In genomic region chr10:105509896-105510272, GRCm38 (mm10) we compare ENCODE assay signal across 12 mouse cellular contexts.
A peak's percentile ranks its signal among the peaks of the same experiment; 100 is the strongest.
DNase-seq lines count a peak whose midpoint lies in the region; ATAC-seq lines count a peak whose summit lies in the region.
"Had no signal": no experiment of that assay in that cellular context is flagged by ENCODE, and none has a peak within 500 bp of the region (broad histone marks: within the 10 kb centered on the region; RNA-seq: fewer than 3 reads in every experiment).

No protein-coding gene starts in this region.

- H3K27me3 ChIP-seq in kidney, embryonic 14.5 days (ENCODE audit: control insufficient read depth, insufficient read depth, low read length) = no peaks in the 10 kb centered on the region
- no peaks in the 10 kb centered on the region for H3K27me3 ChIP-seq in embryonic facial prominence, embryonic 14.5 days (replicated peaks; ENCODE audit: control insufficient read depth, insufficient read depth, low read length)
- no peaks in the 10 kb centered on the region for H3K27me3 ChIP-seq in hindbrain, embryonic 11.5 days (ENCODE audit: control insufficient read depth, insufficient read depth, low read length)
- H3K27me3 ChIP-seq in midbrain, embryonic 13.5 days = no peaks in the 10 kb centered on the region

- peak; percentile 33; the same call in 1 of the 2 replicates for ATAC-seq in kidney, embryonic 14.5 days (ENCODE audit: low FRiP score, low TSS enrichment)
- ATAC-seq in embryonic facial prominence, embryonic 14.5 days (ENCODE audit: low read depth) = peak; percentile 85
- peak; percentile 65 for ATAC-seq in hindbrain, embryonic 11.5 days (ENCODE audit: low FRiP score)
- peak; percentile 53 for ATAC-seq in midbrain, embryonic 13.5 days
- no peak for ATAC-seq in frontal cortex, adult (ENCODE audit: low TSS enrichment)
- no peak for ATAC-seq in megakaryocyte, adult 5-6 weeks (ENCODE audit: poor library complexity, severe bottlenecking)

- peaks cover 8% of the 10 kb centered on the region; the same call in 1 of the 2 replicates for H3K4me1 ChIP-seq in kidney, embryonic 14.5 days (ENCODE audit: control insufficient read depth, insufficient read depth, low read length)
- H3K4me1 ChIP-seq in embryonic facial prominence, embryonic 14.5 days (ENCODE audit: control insufficient read depth, insufficient read depth, low read length) = peaks cover 14% of the 10 kb centered on the region
- 0 out of 2 replicates have a peak, but pooled peaks cover 7% of the 10 kb centered on the region for H3K4me1 ChIP-seq in hindbrain, embryonic 11.5 days (replicated peaks; ENCODE audit: control insufficient read depth, insufficient read depth, low read length)
- H3K4me1 ChIP-seq in midbrain, embryonic 13.5 days (replicated peaks) = peaks cover 28% of the 10 kb centered on the region

- no peak for DNase-seq in kidney, adult 9 months
- peak; percentile 58 for DNase-seq in embryonic facial prominence, embryonic 14.5 days (ENCODE audit: low spot score)
- DNase-seq in hindbrain, embryonic 11.5 days (ENCODE audit: low spot score) = no peak
- no peak for DNase-seq in layer of hippocampus, postnatal 36 days
- DNase-seq: adrenal gland, postnatal 14 days; right cerebral cortex, postnatal 4 days; thymus, postnatal 25 days had no signal

- no peaks in the 10 kb centered on the region for H3K9me3 ChIP-seq in kidney, embryonic 14.5 days (ENCODE audit: control insufficient read depth, low read length)
- no peaks in the 10 kb centered on the region for H3K9me3 ChIP-seq in embryonic facial prominence, embryonic 14.5 days (ENCODE audit: control insufficient read depth, low read length)
- H3K9me3 ChIP-seq in hindbrain, embryonic 11.5 days (ENCODE audit: control insufficient read depth, low read length) = no peaks in the 10 kb centered on the region
- no peaks in the 10 kb centered on the region for H3K9me3 ChIP-seq in midbrain, embryonic 13.5 days

- H3K36me3 ChIP-seq in kidney, embryonic 14.5 days (ENCODE audit: control insufficient read depth, insufficient read depth, low read length) = peaks cover 3% of the 10 kb centered on the region; the same call in 1 of the 2 replicates
- H3K36me3 ChIP-seq in embryonic facial prominence, embryonic 14.5 days (ENCODE audit: control insufficient read depth, insufficient read depth, low read length) = peaks cover 12% of the 10 kb centered on the region; the same call in 1 of the 2 replicates
- H3K36me3 ChIP-seq in hindbrain, embryonic 11.5 days (ENCODE audit: control insufficient read depth, insufficient read depth, low read length) = no peaks in the 10 kb centered on the region
- H3K36me3 ChIP-seq in midbrain, embryonic 13.5 days = peaks cover 13% of the 10 kb centered on the region

- no peak overlapping the region for H3K27ac ChIP-seq in kidney, embryonic 14.5 days (ENCODE audit: low read depth, low read length)
- no peak overlapping the region for H3K27ac ChIP-seq in embryonic facial prominence, embryonic 14.5 days (replicated peaks; ENCODE audit: low read depth, low read length)
- no peak overlapping the region for H3K27ac ChIP-seq in hindbrain, embryonic 11.5 days (ENCODE audit: low read depth, low read length)
- 0 out of 2 replicates have a peak overlapping the region, but pooled peaks have one; percentile 0 for H3K27ac ChIP-seq in midbrain, embryonic 13.5 days
- H3K27ac ChIP-seq: left cerebral cortex, adult 2 months had no signal

- H3K4me3 ChIP-seq in kidney, embryonic 14.5 days (ENCODE audit: low read length) = no peak overlapping the region
- no peak overlapping the region for H3K4me3 ChIP-seq in embryonic facial prominence, embryonic 14.5 days (ENCODE audit: low read depth, low read length)
- H3K4me3 ChIP-seq in hindbrain, embryonic 11.5 days (ENCODE audit: low read depth, low read length) = no peak overlapping the region
- peak overlapping the region; percentile 11; the same call in 1 of the 2 replicates for H3K4me3 ChIP-seq in midbrain, embryonic 13.5 days (replicated peaks)
- H3K4me3 ChIP-seq: left cerebral cortex, adult 2 months had no signal

- H3K9ac ChIP-seq in kidney, embryonic 14.5 days (ENCODE audit: low read depth, low read length) = no peak overlapping the region
- no peak overlapping the region for H3K9ac ChIP-seq in embryonic facial prominence, embryonic 14.5 days (ENCODE audit: low read depth, low read length)
- H3K9ac ChIP-seq in hindbrain, embryonic 11.5 days (ENCODE audit: low read depth, low read length) = no peak overlapping the region
- H3K9ac ChIP-seq in midbrain, embryonic 13.5 days (replicated peaks) = no peak overlapping the region; the same call in 1 of the 2 replicates

- H3K4me2 ChIP-seq in kidney, embryonic 14.5 days (replicated peaks; ENCODE audit: low read depth, low read length) = peak overlapping the region; percentile 10; the same call in 1 of the 2 replicates
- H3K4me2 ChIP-seq in embryonic facial prominence, embryonic 14.5 days (ENCODE audit: low read depth, low read length) = peak overlapping the region; percentile 33
- H3K4me2 ChIP-seq in hindbrain, embryonic 11.5 days (replicated peaks; ENCODE audit: low read depth, low read length) = 0 out of 2 replicates have a peak overlapping the region, but pooled peaks have one; percentile 11
- H3K4me2 ChIP-seq in midbrain, embryonic 13.5 days (replicated peaks) = peak overlapping the region; percentile 44

- WGBS in kidney, embryonic 14.5 days = 41% methylated on average over 5 of the region's 5 CpGs
- WGBS in embryonic facial prominence, embryonic 14.5 days = 35% methylated on average over 4 of the region's 5 CpGs
- WGBS in hindbrain, embryonic 11.5 days = 35% methylated on average over 5 of the region's 5 CpGs
- 29% methylated on average over 5 of the region's 5 CpGs for WGBS in midbrain, embryonic 13.5 days

Comparison
In these comparisons a context has a peak if more than half of its experiments do, and no peak if none do; other contexts are left out.
1. ATAC-seq: peak in kidney, embryonic 14.5 days (single experiment), embryonic facial prominence, embryonic 14.5 days (single experiment), hindbrain, embryonic 11.5 days (single experiment) and midbrain, embryonic 13.5 days (single experiment); none in frontal cortex, adult (single experiment) and megakaryocyte, adult 5-6 weeks (single experiment).
2. Peak in every context shown above with its lines, with median percentiles within 50 percentile points of each other: H3K4me2 ChIP-seq.